ENCODE assay signal across 19 mouse cellular contexts in genomic region chr16:92435431-92435985, GRCm38 (mm10). TPM values are rescaled to one million over a fixed set of nuclear protein-coding genes. Genes with fewer than 3 reads are reported as not detected.
DNase-seq lines count a peak whose midpoint lies in the region; ATAC-seq lines count a peak whose summit lies in the region.
"Had no signal": no experiment of that assay in that cellular context is flagged by ENCODE, and none has a peak within 500 bp of the region (broad histone marks: within the 10 kb centered on the region; RNA-seq: fewer than 3 reads in every experiment).

No protein-coding gene starts in this region.

- peaks cover 6% of the 10 kb centered on the region; the same call in 1 of the 2 replicates for H3K36me3 ChIP-seq in forebrain, embryonic 15.5 days
- H3K36me3 ChIP-seq in forebrain, embryonic 12.5 days (replicated peaks): no peaks in the 10 kb centered on the region; the same call in 1 of the 2 replicates
- no peaks in the 10 kb centered on the region for H3K36me3 ChIP-seq in heart, embryonic 12.5 days
- peaks cover 8% of the 10 kb centered on the region; the same call in 1 of the 2 replicates for H3K36me3 ChIP-seq in neural tube, embryonic 15.5 days

- H3K9me3 ChIP-seq in forebrain, embryonic 15.5 days: no peaks in the 10 kb centered on the region
- no peaks in the 10 kb centered on the region for H3K9me3 ChIP-seq in forebrain, embryonic 12.5 days
- no peaks in the 10 kb centered on the region for H3K9me3 ChIP-seq in heart, embryonic 12.5 days (replicated peaks)
- H3K9me3 ChIP-seq in neural tube, embryonic 15.5 days (replicated peaks): no peaks in the 10 kb centered on the region

- H3K4me1 ChIP-seq in forebrain, embryonic 15.5 days: 0 out of 2 replicates have a peak, but pooled peaks cover 3% of the 10 kb centered on the region
- H3K4me1 ChIP-seq in forebrain, embryonic 12.5 days: peaks cover 6% of the 10 kb centered on the region; the same call in 1 of the 2 replicates
- peaks cover 61% of the 10 kb centered on the region for H3K4me1 ChIP-seq in heart, embryonic 12.5 days (replicated peaks)
- H3K4me1 ChIP-seq in neural tube, embryonic 15.5 days: peaks cover 10% of the 10 kb centered on the region; the same call in 1 of the 2 replicates

- H3K9ac ChIP-seq in forebrain, embryonic 15.5 days (replicated peaks): no peak overlapping the region
- H3K9ac ChIP-seq in forebrain, embryonic 12.5 days: no peak overlapping the region
- H3K9ac ChIP-seq in heart, embryonic 12.5 days: peak overlapping the region; percentile 47; the same call in 1 of the 2 replicates
- H3K9ac ChIP-seq in neural tube, embryonic 15.5 days (replicated peaks): no peak overlapping the region

- H3K27me3 ChIP-seq in forebrain, embryonic 15.5 days: no peaks in the 10 kb centered on the region
- H3K27me3 ChIP-seq in forebrain, embryonic 12.5 days: no peaks in the 10 kb centered on the region
- no peaks in the 10 kb centered on the region for H3K27me3 ChIP-seq in heart, embryonic 12.5 days (replicated peaks)
- no peaks in the 10 kb centered on the region for H3K27me3 ChIP-seq in neural tube, embryonic 15.5 days (replicated peaks)
- H3K27me3 ChIP-seq: CH12.LX had no signal

- no peak overlapping the region for H3K27ac ChIP-seq in forebrain, embryonic 15.5 days (replicated peaks)
- H3K27ac ChIP-seq in forebrain, embryonic 12.5 days: no peak overlapping the region
- H3K27ac ChIP-seq in heart, embryonic 12.5 days (ENCODE audit: poor library complexity, severe bottlenecking): peak overlapping the region; percentile 76
- 0 out of 2 replicates have a peak overlapping the region, but pooled peaks have one; percentile 13 for H3K27ac ChIP-seq in neural tube, embryonic 15.5 days (replicated peaks)

- 0 out of 2 replicates have a peak, but pooled peaks have one; percentile 20 for ATAC-seq in forebrain, embryonic 15.5 days (replicated peaks)
- ATAC-seq in forebrain, embryonic 12.5 days (ENCODE audit: low FRiP score): no peak
- ATAC-seq in heart, embryonic 12.5 days (ENCODE audit: insufficient number of reproducible peaks, low FRiP score): no peak
- ATAC-seq in neural tube, embryonic 15.5 days (ENCODE audit: low FRiP score): no peak
- ATAC-seq: activated CD4-positive, CD25-positive, alpha-beta regulatory T cell, adult 4 months had no signal

- no peak for DNase-seq in heart, postnatal 10 days
- DNase-seq in neural tube, embryonic 10.5 days (ENCODE audit: extremely low spot score, low spot score): no peak
- no peak for DNase-seq in kidney, postnatal 4 days
- no peak for DNase-seq in gastrocnemius, postnatal 25 days
- DNase-seq: cerebellum, postnatal 10 days; embryo, embryonic 11 days; liver; lung, adult 18-20 months; lung, postnatal 4 days; retina, postnatal 1 day; thymus, adult 2 months had no signal

- 78% methylated on average over 18 of the region's 18 CpGs for WGBS in forebrain, embryonic 15.5 days
- 86% methylated on average over 18 of the region's 18 CpGs for WGBS in forebrain, embryonic 12.5 days
- 69% methylated on average over 18 of the region's 18 CpGs for WGBS in heart, embryonic 12.5 days
- 84% methylated on average over 18 of the region's 18 CpGs for WGBS in neural tube, embryonic 15.5 days

- intact Hi-C loops in heart, postnatal 10 days (cut with DNase I): no loop called here

- H3K4me2 ChIP-seq in forebrain, embryonic 15.5 days (replicated peaks): no peak overlapping the region
- H3K4me2 ChIP-seq in forebrain, embryonic 12.5 days: no peak overlapping the region
- H3K4me2 ChIP-seq in heart, embryonic 12.5 days: no peak overlapping the region
- no peak overlapping the region for H3K4me2 ChIP-seq in neural tube, embryonic 15.5 days

- H3K4me3 ChIP-seq in forebrain, embryonic 15.5 days: no peak overlapping the region
- H3K4me3 ChIP-seq in forebrain, embryonic 12.5 days (replicated peaks): no peak overlapping the region
- no peak overlapping the region for H3K4me3 ChIP-seq in heart, embryonic 12.5 days
- no peak overlapping the region for H3K4me3 ChIP-seq in neural tube, embryonic 15.5 days (replicated peaks)

RNA-seq across cellular contexts. Expression of gene Rcan1, which starts 35.2 kb away (rescaled TPM):
- polyA plus RNA-seq in forebrain, embryonic 15.5 days (2015; fragmentation: Nextera tagmentation; extraction: Ambion mirVana): 49.8 and 52.8 TPM in 2 replicates
- 40.9 and 43.1 TPM in 2 replicates for polyA plus RNA-seq in forebrain, embryonic 12.5 days (2016; fragmentation: Nextera tagmentation; extraction: Ambion mirVana)
- polyA plus RNA-seq in heart, embryonic 12.5 days (2016; fragmentation: Nextera tagmentation; extraction: Ambion mirVana): 148 and 153 TPM in 2 replicates
- total RNA-seq in heart, postnatal 10 days (2021): 10 to 100 TPM; 87.4 to 90.2 TPM
- polyA plus RNA-seq in neural tube, embryonic 15.5 days (2015; fragmentation: Nextera tagmentation; extraction: Ambion mirVana): 67.1 and 79.4 TPM in 2 replicates
- total RNA-seq in gastrocnemius, postnatal 25 days (2021): 100 to 1,000 TPM in 1 of 2 experiments, 10 to 100 TPM in 1; 55.0 to 133 TPM

RNA-seq across cellular contexts. Expression of gene Clic6, which starts 50.0 kb away (rescaled TPM):
- polyA plus RNA-seq in forebrain, embryonic 15.5 days (2015; fragmentation: Nextera tagmentation; extraction: Ambion mirVana): 4.0 and 9.0 TPM in 2 replicates
- polyA plus RNA-seq in forebrain, embryonic 12.5 days (2016; fragmentation: Nextera tagmentation; extraction: Ambion mirVana): 5.1 and 8.0 TPM in 2 replicates
- polyA plus RNA-seq in heart, embryonic 12.5 days (2016; fragmentation: Nextera tagmentation; extraction: Ambion mirVana): 1.7 and 1.8 TPM in 2 replicates
- total RNA-seq in heart, postnatal 10 days (2021): under 1 TPM; 0.12 to 0.29 TPM
- 0.50 and 3.5 TPM in 2 replicates for polyA plus RNA-seq in neural tube, embryonic 15.5 days (2015; fragmentation: Nextera tagmentation; extraction: Ambion mirVana)
- not detected for total RNA-seq in gastrocnemius, postnatal 25 days (2021)
- total RNA-seq: granulocyte monocyte progenitor cell, adult 5-6 weeks; neutrophil, adult 5-6 weeks had no signal
- polyA plus RNA-seq: activated CD4-positive, CD25-positive, alpha-beta regulatory T cell, adult 4 months had no signal

Comparison
In these comparisons a context has a peak if more than half of its experiments do, and no peak if none do; other contexts are left out.
1. H3K27ac ChIP-seq: peak in heart, embryonic 12.5 days (single experiment) and neural tube, embryonic 15.5 days (single experiment); none in forebrain, embryonic 15.5 days (single experiment) and forebrain, embryonic 12.5 days (single experiment).